Mouse (Mus musculus) intestine, postnatal 0 days (tissue): Measurements from ENCODE around the gene Plekhm3. TPM values are rescaled to one million over a fixed set of nuclear protein-coding genes. Genes with fewer than 3 reads are reported as not detected.
A peak's percentile ranks its signal among the peaks of the same experiment; 100 is the strongest.

Source experiments
- ATAC-seq: fragments of 200-750 bp; cut with Nextera tagmentation; 2 replicates; pipeline ENCODE4 v1.8.0; 2017; ENCODE audit warnings: mild to moderate bottlenecking, moderate TSS enrichment, moderate library complexity
- H3K27ac ChIP-seq: fragments of 300-500 bp; sonication (generic); 2 replicates; pipeline ENCODE4 v1.5.1; 2014; ENCODE audit warnings: mild to moderate bottlenecking, low read depth, low read length, moderate library complexity
- H3K27me3 ChIP-seq: fragments of 300-500 bp; sonication (generic); replicated peaks from 2 replicates; pipeline ENCODE4 v1.6.1; 2014; ENCODE audit warnings: low read length, mixed read lengths; ENCODE audit not compliant: control insufficient read depth, insufficient read depth
- H3K36me3 ChIP-seq: fragments of 300-500 bp; sonication (generic); 2 replicates; pipeline ENCODE4 v1.6.1; 2014; ENCODE audit warnings: mild to moderate bottlenecking, moderate library complexity; ENCODE audit not compliant: control insufficient read depth, insufficient read depth
- H3K4me1 ChIP-seq: fragments of 300-500 bp; sonication (generic); replicated peaks from 2 replicates; pipeline ENCODE4 v1.6.1; 2014; ENCODE audit warnings: antibody characterized with exemption, low read length, mixed read lengths; ENCODE audit not compliant: control insufficient read depth, insufficient read depth
- H3K4me2 ChIP-seq: fragments of 300-500 bp; sonication (generic); replicated peaks from 2 replicates; pipeline ENCODE4 v1.6.1; 2014; ENCODE audit warnings: low read depth, mild to moderate bottlenecking, moderate library complexity
- H3K4me3 ChIP-seq: fragments of 300-500 bp; sonication (generic); 2 replicates; pipeline ENCODE4 v1.5.1; 2014; ENCODE audit warnings: low read depth, low read length
- H3K9ac ChIP-seq: fragments of 300-500 bp; sonication (generic); 2 replicates; pipeline ENCODE4 v1.6.1; 2014; ENCODE audit warnings: mild to moderate bottlenecking, low read depth, low read length
- H3K9me3 ChIP-seq: fragments of 300-500 bp; sonication (generic); 2 replicates; pipeline ENCODE4 v1.6.1; 2016; ENCODE audit warnings: mixed run types; ENCODE audit not compliant: control insufficient read depth
- CTCF ChIP-seq: sonication (generic); IDR thresholded peaks from 2 replicates; pipeline ENCODE4 v1.5.1; 2016; ENCODE audit warnings: low read depth, mild to moderate bottlenecking, control low read depth, antibody characterized with exemption, moderate library complexity
- WGBS: fragments of 180-500 bp; shearing (Covaris S2); extraction: QIAGEN DNeasy Blood & Tissue Kit; methylation state at CpG from one replicate; pipeline ENCODE4 v1.1.7; 2014; 5-methylcytosine and 5-hydroxymethylcytosine counted together
- polyA plus RNA-seq: library from polyadenylated mRNA; unstranded; fragments of >200 nt; fragmentation: Nextera tagmentation; extraction: Ambion mirVana; gene quantifications from 2 replicates; pipeline ENCODE4 v1.2.1, GENCODE M21; 2015

The Plekhm3 gene
- polyA plus RNA-seq, 1 experiment from 2014 or later: 1.5 TPM

GRCm38 (mm10) chr1:64802631-64803030 lies 154.0 kb downstream of the Plekhm3 start:
- H3K4me3 ChIP-seq: no peak overlapping the region
- no peaks in the 10 kb centered on the region for H3K36me3 ChIP-seq
- no peak overlapping the region for H3K9ac ChIP-seq
- TF ChIP-seq CTCF: no peak
- H3K27me3 ChIP-seq: no peaks in the 10 kb centered on the region
- no peak overlapping the region for H3K27ac ChIP-seq
- ATAC-seq: no peak
- H3K4me1 ChIP-seq: no peaks in the 10 kb centered on the region
- WGBS: 66% methylated on average over 6 of the region's 6 CpGs
- no peak overlapping the region for H3K4me2 ChIP-seq
- no peaks in the 10 kb centered on the region for H3K9me3 ChIP-seq

GRCm38 (mm10) chr1:64797621-64798020 lies 159.0 kb downstream of the Plekhm3 start:
- ATAC-seq: peak; percentile 94
- H3K27me3 ChIP-seq: no peaks in the 10 kb centered on the region
- peaks cover 8% of the 10 kb centered on the region for H3K4me1 ChIP-seq
- H3K4me2 ChIP-seq: no peak overlapping the region
- TF ChIP-seq CTCF: no peak
- H3K4me3 ChIP-seq: no peak overlapping the region
- no peaks in the 10 kb centered on the region for H3K9me3 ChIP-seq
- no peak overlapping the region for H3K9ac ChIP-seq
- H3K27ac ChIP-seq: 0 out of 2 replicates have a peak overlapping the region, but pooled peaks have one; percentile 46
- H3K36me3 ChIP-seq: no peaks in the 10 kb centered on the region; the same call in 1 of the 2 replicates
- WGBS: 31% methylated on average over 3 of the region's 3 CpGs

DNA sequence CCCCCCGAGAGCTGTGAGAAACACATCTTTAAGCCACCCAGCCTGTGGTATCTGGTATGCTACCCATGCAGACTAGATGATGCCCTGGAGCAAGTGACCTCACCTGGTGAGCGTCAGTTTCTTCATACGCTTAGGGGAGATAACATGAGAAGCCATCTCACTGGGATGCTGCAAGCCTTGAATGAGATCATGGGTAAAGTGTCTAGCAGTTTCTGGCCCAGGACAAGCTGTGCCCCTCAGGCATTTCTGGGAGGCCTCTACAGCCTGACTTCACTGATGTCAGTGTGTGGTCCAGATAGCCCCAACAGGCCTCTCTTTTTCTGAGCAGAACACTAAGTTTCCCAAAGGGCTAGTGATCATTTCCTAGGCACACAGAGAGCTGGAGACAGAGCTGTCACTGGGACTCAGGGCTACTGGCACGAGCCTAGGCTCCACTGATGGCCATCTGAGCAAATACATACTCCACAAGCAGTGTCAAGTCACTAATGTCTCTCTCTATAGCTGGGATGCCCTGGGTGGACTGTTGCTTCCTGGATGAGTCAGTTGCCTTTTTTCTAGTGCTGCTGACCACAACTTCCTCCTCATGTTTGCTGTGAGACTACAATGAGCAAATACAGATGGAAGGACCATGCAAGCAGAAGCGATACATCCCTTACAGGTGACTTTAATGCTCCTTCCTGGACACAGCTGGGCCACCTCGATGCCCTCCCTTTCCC lies 159.6 kb downstream of the Plekhm3 start:
- no peak overlapping the region for H3K4me3 ChIP-seq
- H3K4me2 ChIP-seq: no peak overlapping the region
- H3K9ac ChIP-seq: no peak overlapping the region
- H3K4me1 ChIP-seq: peaks cover 12% of the 10 kb centered on the region
- ATAC-seq: no peak; the same call in none of the 2 replicates
- no peaks in the 10 kb centered on the region for H3K27me3 ChIP-seq
- H3K9me3 ChIP-seq: no peaks in the 10 kb centered on the region
- WGBS: 63% methylated on average over 6 of the region's 6 CpGs
- no peaks in the 10 kb centered on the region; the same call in 1 of the 2 replicates for H3K36me3 ChIP-seq
- peak overlapping the region; percentile 46 for H3K27ac ChIP-seq
- no peak for TF ChIP-seq CTCF

DNA sequence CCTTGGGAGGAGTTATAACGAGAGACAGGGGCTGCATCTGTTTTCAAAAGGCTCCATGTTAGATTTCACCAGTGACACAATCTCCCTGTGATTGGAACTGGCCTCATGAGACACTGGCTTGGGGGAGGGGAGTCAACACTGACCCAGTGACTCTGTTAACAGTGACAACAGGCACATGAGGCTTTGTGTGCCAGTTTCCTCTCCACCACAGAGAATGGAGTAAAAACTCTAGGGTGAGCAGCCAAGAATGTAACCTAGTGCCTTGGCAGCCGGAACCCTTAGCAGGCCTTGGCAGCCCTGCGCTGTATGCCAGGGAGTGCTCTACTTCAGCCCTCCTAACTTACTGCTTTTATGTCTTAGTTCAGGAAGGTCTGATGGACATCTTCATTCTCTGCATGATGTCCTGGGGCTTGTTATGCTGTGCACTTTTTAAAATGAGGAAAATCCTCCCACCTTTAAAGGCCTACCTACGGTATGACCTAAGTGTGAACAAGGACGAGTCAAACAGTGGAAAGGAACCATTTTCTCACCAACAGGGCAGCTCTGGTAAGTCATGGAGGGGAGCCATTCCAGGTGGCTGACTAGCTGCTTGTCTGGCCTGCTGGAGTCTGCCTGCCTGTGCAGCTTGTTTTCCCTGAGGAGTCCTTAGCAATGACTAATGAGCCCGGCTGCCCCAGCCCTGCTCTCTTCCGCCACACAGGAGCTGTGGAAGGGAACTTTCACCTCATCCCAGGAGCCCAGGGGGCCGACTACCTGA lies 161.2 kb downstream of the Plekhm3 start:
- Histone ChIP-seq H3K27ac (no peak overlapping the region), H3K27me3 (no peaks in the 10 kb centered on the region), H3K9ac (no peak overlapping the region), H3K9me3 (no peaks in the 10 kb centered on the region), H3K4me2 (no peak overlapping the region), H3K4me1 (peaks cover 12% of the 10 kb centered on the region), H3K4me3 (no peak overlapping the region), H3K36me3 (no peaks in the 10 kb centered on the region; the same call in 1 of the 2 replicates)
- ATAC-seq: no peak
- WGBS: 62% methylated on average over 8 of the region's 8 CpGs
- TF ChIP-seq CTCF: no peak

DNA sequence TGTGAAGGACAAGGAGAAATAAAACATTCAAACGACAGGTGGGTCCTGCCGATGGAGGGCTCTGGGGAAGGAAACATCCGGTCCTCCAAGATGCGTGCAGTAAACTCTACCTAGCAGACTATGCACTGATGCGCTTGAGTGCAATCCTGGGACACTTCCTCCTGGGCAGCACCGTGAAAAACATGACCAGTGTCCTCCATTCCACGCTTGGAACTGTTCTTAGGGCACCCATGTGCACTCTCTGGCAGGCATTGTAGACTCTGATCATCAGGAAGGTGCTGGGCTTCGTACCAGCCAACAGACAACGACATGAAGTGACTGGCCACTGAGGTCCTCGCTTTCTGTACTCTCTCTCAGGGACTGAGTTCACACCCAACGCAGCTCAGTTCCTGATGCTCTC lies 162.5 kb downstream of the Plekhm3 start:
- Histone ChIP-seq H3K27ac (no peak overlapping the region), H3K36me3 (no peaks in the 10 kb centered on the region; the same call in 1 of the 2 replicates), H3K9ac (no peak overlapping the region), H3K27me3 (no peaks in the 10 kb centered on the region), H3K4me3 (no peak overlapping the region), H3K4me2 (no peak overlapping the region), H3K4me1 (peaks cover 18% of the 10 kb centered on the region), H3K9me3 (no peaks in the 10 kb centered on the region)
- ATAC-seq: no peak
- no peak for TF ChIP-seq CTCF
- WGBS: 80% methylated on average over 11 of the region's 11 CpGs

DNA sequence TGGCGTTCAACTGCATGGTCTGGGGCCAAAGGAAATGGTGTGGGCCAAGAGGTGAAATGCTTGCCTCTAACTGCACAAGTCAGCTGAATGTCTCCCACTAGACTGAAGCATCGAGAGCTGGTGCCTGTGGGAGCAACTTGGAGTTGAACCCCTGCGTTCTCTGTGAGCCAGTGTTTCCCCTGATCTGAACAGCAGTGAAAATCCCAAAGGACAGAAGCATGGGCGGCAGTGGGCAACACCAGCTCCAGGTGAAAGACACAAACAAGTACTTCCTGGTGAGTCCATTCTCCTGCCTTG lies 163.4 kb downstream of the Plekhm3 start:
- WGBS: 73% methylated on average over 4 of the region's 4 CpGs
- Histone ChIP-seq H3K36me3 (no peaks in the 10 kb centered on the region; the same call in 1 of the 2 replicates), H3K4me1 (peaks cover 18% of the 10 kb centered on the region), H3K9ac (no peak overlapping the region), H3K4me2 (no peak overlapping the region), H3K27me3 (no peaks in the 10 kb centered on the region), H3K27ac (no peak overlapping the region), H3K9me3 (no peaks in the 10 kb centered on the region), H3K4me3 (no peak overlapping the region)
- ATAC-seq: no peak
- TF ChIP-seq CTCF: no peak
